Mouse (Mus musculus) MEL (cell line): Measurements from ENCODE around the gene Cntn4. TPM values are rescaled to one million over a fixed set of nuclear protein-coding genes. Genes with fewer than 3 reads are reported as not detected.

Experiments
- DNase-seq: peaks from one replicate; pipeline ENCODE4 v3.0.0; 2011; ENCODE audit warnings: low read depth, low spot score
- H3K27ac ChIP-seq: 2 replicates; pipeline ENCODE4 v1.5.1; 2012; ENCODE audit warnings: low read depth, mild to moderate bottlenecking, control low read depth, low read length, moderate library complexity; ENCODE audit not compliant: control insufficient read depth
- H3K27me3 ChIP-seq, 2 experiments: fragments of 150-350 bp in 1 of 2; sonication (generic) in 1 of 2; 2 replicates each; pipeline ENCODE4 v1.6.1; 2012; ENCODE audit warnings: low read length in 2 of 2, mild to moderate bottlenecking in 2 of 2, improper control_type of control experiment in 1 of 2, moderate library complexity in 1 of 2; ENCODE audit not compliant: insufficient read depth in 2 of 2, control insufficient read depth in 1 of 2
- H3K36me3 ChIP-seq, 2 experiments: 2 replicates each; pipeline ENCODE4 v1.6.1; 2012 to 2014; ENCODE audit warnings: low read length in 2 of 2, improper control_type of control experiment in 1 of 2, inconsistent platforms in 1 of 2, mild to moderate bottlenecking in 1 of 2; ENCODE audit not compliant: insufficient read depth in 2 of 2, control insufficient read depth in 1 of 2
- H3K4me1 ChIP-seq, 2 experiments: fragments of 150-350 bp in 1 of 2; sonication (generic) in 1 of 2; 2 replicates each; pipeline ENCODE4 v1.6.1; 2012; ENCODE audit warnings: low read length in 2 of 2, improper control_type of control experiment in 1 of 2, mild to moderate bottlenecking in 1 of 2; ENCODE audit not compliant: insufficient read depth in 2 of 2, control insufficient read depth in 1 of 2
- H3K4me3 ChIP-seq, 2 experiments: fragments of 150-350 bp in 1 of 2; sonication (generic) in 1 of 2; 2 replicates each; pipeline ENCODE4 v1.5.1; 2012; ENCODE audit warnings: low read depth in 2 of 2, low read length in 2 of 2, mild to moderate bottlenecking in 2 of 2, moderate library complexity in 2 of 2, control low read depth in 1 of 2, improper control_type of control experiment in 1 of 2; ENCODE audit not compliant: control insufficient read depth in 1 of 2, insufficient read depth in 1 of 2
- H3K79me2 ChIP-seq: 2 replicates; pipeline ENCODE4 v1.6.1; 2012; ENCODE audit warnings: mild to moderate bottlenecking, low read length, moderate library complexity; ENCODE audit not compliant: control insufficient read depth, poor library complexity, insufficient read depth
- H3K9ac ChIP-seq: 2 replicates; pipeline ENCODE4 v1.6.1; 2012; ENCODE audit warnings: low read depth, mild to moderate bottlenecking, control low read depth, low read length, moderate library complexity; ENCODE audit not compliant: control insufficient read depth, poor library complexity, severe bottlenecking
- H3K9me3 ChIP-seq: fragments of 150-350 bp; sonication (generic); replicated peaks from 2 replicates; pipeline ENCODE4 v1.6.1; 2012; ENCODE audit warnings: mild to moderate bottlenecking, low read length, improper control_type of control experiment, moderate library complexity; ENCODE audit not compliant: insufficient read depth
- BHLHE40 ChIP-seq: IDR thresholded peaks from 2 replicates; pipeline ENCODE4 v1.6.1; 2012; ENCODE audit warnings: low read depth, mild to moderate bottlenecking, inconsistent platforms, low read length, improper control_type of control experiment, borderline replicate concordance
- CHD1 ChIP-seq: IDR thresholded peaks from 2 replicates; pipeline ENCODE4 v1.6.1; 2012; ENCODE audit warnings: low read depth, mild to moderate bottlenecking, inconsistent platforms, low read length, improper control_type of control experiment
- CHD2 ChIP-seq: IDR thresholded peaks from 2 replicates; pipeline ENCODE4 v1.6.1; 2011; ENCODE audit warnings: low read length, improper control_type of control experiment
- CTCF ChIP-seq, 3 experiments: IDR thresholded peaks in 2 of 3; conservative IDR thresholded peaks in 1 of 3; 2 replicates each; pipeline ENCODE4 v1.5.1; 2011 to 2012; ENCODE audit warnings: low read length in 3 of 3, low read depth in 2 of 3, mild to moderate bottlenecking in 2 of 3, improper control_type of control experiment in 1 of 3, inconsistent platforms in 1 of 3, mixed read lengths in 1 of 3, moderate library complexity in 1 of 3; ENCODE audit not compliant: control insufficient read depth in 1 of 3, insufficient read depth in 1 of 3, poor library complexity in 1 of 3, severe bottlenecking in 1 of 3
- ELF1 ChIP-seq: IDR thresholded peaks from 2 replicates; pipeline ENCODE4 v1.6.1; 2014; ENCODE audit warnings: low read depth, mild to moderate bottlenecking, inconsistent platforms, low read length, improper control_type of control experiment, moderate library complexity
- EP300 ChIP-seq, 2 experiments: IDR thresholded peaks; 2 replicates each; pipeline ENCODE4 v1.6.1; 2011; ENCODE audit warnings: improper control_type of control experiment in 2 of 2, low read length in 2 of 2, low read depth in 1 of 2, mild to moderate bottlenecking in 1 of 2
- ETS1 ChIP-seq: IDR thresholded peaks from 2 replicates; pipeline ENCODE4 v1.6.1; 2012; ENCODE audit warnings: low read depth, mild to moderate bottlenecking, inconsistent platforms, low read length, improper control_type of control experiment, moderate library complexity
- HCFC1 ChIP-seq: IDR thresholded peaks from 2 replicates; pipeline ENCODE4 v1.6.1; 2012; ENCODE audit warnings: low read depth, mild to moderate bottlenecking, inconsistent platforms, low read length, improper control_type of control experiment, moderate library complexity
- KAT2A ChIP-seq: conservative IDR thresholded peaks from 2 replicates; pipeline ENCODE4 v1.6.1; 2012; ENCODE audit warnings: low read depth, low read length, improper control_type of control experiment, inconsistent platforms
- MAFK ChIP-seq: IDR thresholded peaks from 2 replicates; pipeline ENCODE4 v1.6.1; 2011; ENCODE audit warnings: low read depth, mild to moderate bottlenecking, low read length, improper control_type of control experiment, borderline replicate concordance
- MAX ChIP-seq: IDR thresholded peaks from 2 replicates; pipeline ENCODE4 v1.6.1; 2011; ENCODE audit warnings: low read length, improper control_type of control experiment
- MXI1 ChIP-seq: IDR thresholded peaks from 2 replicates; pipeline ENCODE4 v1.6.1; 2011; ENCODE audit warnings: mild to moderate bottlenecking, low read depth, low read length, improper control_type of control experiment
- MYC ChIP-seq: IDR thresholded peaks from 2 replicates; pipeline ENCODE4 v1.6.1; 2011; ENCODE audit warnings: low read depth, mild to moderate bottlenecking, low read length, improper control_type of control experiment, moderate library complexity
- POLR2A ChIP-seq, 2 experiments: IDR thresholded peaks; 2 replicates each; pipeline ENCODE4 v1.6.1; 2011 to 2012; ENCODE audit warnings: low read length in 2 of 2, mild to moderate bottlenecking in 2 of 2, control low read depth in 1 of 2, improper control_type of control experiment in 1 of 2, low read depth in 1 of 2, moderate library complexity in 1 of 2; ENCODE audit not compliant: control insufficient read depth in 1 of 2, insufficient read depth in 1 of 2, poor library complexity in 1 of 2
- POLR2AphosphoS2 ChIP-seq: IDR thresholded peaks from 2 replicates; pipeline ENCODE4 v1.6.1; 2011; ENCODE audit warnings: low read length, improper control_type of control experiment
- POLR2AphosphoS5 ChIP-seq: IDR thresholded peaks from 2 replicates; pipeline ENCODE4 v1.6.1; 2012; ENCODE audit warnings: low read depth, borderline replicate concordance, mild to moderate bottlenecking, inconsistent platforms, low read length, moderate library complexity, mixed read lengths
- RCOR1 ChIP-seq: IDR thresholded peaks from 2 replicates; pipeline ENCODE4 v1.6.1; 2012; ENCODE audit warnings: low read depth, mild to moderate bottlenecking, inconsistent platforms, low read length, improper control_type of control experiment
- SIN3A ChIP-seq: IDR thresholded peaks from 2 replicates; pipeline ENCODE4 v1.6.1; 2012; ENCODE audit warnings: low read length, improper control_type of control experiment, inconsistent platforms
- SMC3 ChIP-seq: IDR thresholded peaks from 2 replicates; pipeline ENCODE4 v1.6.1; 2011; ENCODE audit warnings: low read depth, low read length, improper control_type of control experiment
- USF1 ChIP-seq: IDR thresholded peaks from 2 replicates; pipeline ENCODE4 v1.6.1; 2014; ENCODE audit warnings: low read depth, mild to moderate bottlenecking, inconsistent platforms, low read length, improper control_type of control experiment, moderate library complexity
- ZC3H11A ChIP-seq: IDR thresholded peaks from 2 replicates; pipeline ENCODE4 v1.6.1; 2012; ENCODE audit warnings: low read depth, mild to moderate bottlenecking, inconsistent platforms, low read length, improper control_type of control experiment
- ZKSCAN1 ChIP-seq: IDR thresholded peaks from 2 replicates; pipeline ENCODE4 v1.6.1; 2012; ENCODE audit warnings: low read depth, mild to moderate bottlenecking, inconsistent platforms, low read length, improper control_type of control experiment, moderate library complexity
- ZNF384 ChIP-seq: IDR thresholded peaks from 2 replicates; pipeline ENCODE4 v1.6.1; 2012; ENCODE audit warnings: low read depth, mild to moderate bottlenecking, inconsistent platforms, low read length, improper control_type of control experiment
- polyA plus RNA-seq, 2 experiments: library from polyadenylated mRNA; stranded (reverse) in 1 of 2; unstranded in 1 of 2; fragments of >175 nt in 1 of 2; fragments of >200 nt in 1 of 2; gene quantifications; 2 replicates each; pipeline versions ENCODE4 v1.2.1 to v1.2.4; 2012; ENCODE audit warnings: low replicate concordance in 2 of 2, low read depth in 1 of 2; ENCODE audit not compliant: insufficient read length in 2 of 2, insufficient read depth in 1 of 2, missing spikeins in 1 of 2
- total RNA-seq: library from RNA; depleted of rRNA; stranded (reverse); fragments of 300-350 nt; gene quantifications from 2 replicates; pipeline ENCODE4 v1.2.3, GENCODE M21; 2012

Cntn4 gene
- total and polyA plus RNA-seq, 3 experiments = not detected

- no peak overlapping the region for H3K27ac ChIP-seq
- no peak overlapping the region for H3K9ac ChIP-seq
- no peaks in the 10 kb centered on the region for H3K79me2 ChIP-seq
- no peaks in the 10 kb centered on the region for H3K9me3 ChIP-seq
- no peaks in the 10 kb centered on the region for H3K27me3 ChIP-seq
- no peaks in the 10 kb centered on the region for H3K4me1 ChIP-seq
- no peak for DNase-seq
- no peak overlapping the region for H3K4me3 ChIP-seq
- no peaks in the 10 kb centered on the region for H3K36me3 ChIP-seq
- no peak for TF ChIP-seq MAX
These were observed 588.0 kb downstream of the Cntn4 start for GRCm38 (mm10) chr6:106265487-106265886.

- Histone ChIP-seq H3K27me3 (no peaks in the 10 kb centered on the region), H3K9me3 (no peaks in the 10 kb centered on the region), H3K36me3 (no peaks in the 10 kb centered on the region), H3K4me1 (no peaks in the 10 kb centered on the region), H3K79me2 (no peaks in the 10 kb centered on the region), H3K27ac (no peak overlapping the region), H3K4me3 (no peak overlapping the region), H3K9ac (no peak overlapping the region)
- TF ChIP-seq POLR2AphosphoS2 (no peak), SIN3A (no peak), BHLHE40 (no peak), POLR2A (IDR thresholded peaks at IDR 0.05; ENCODE audit: control insufficient read depth in 1 of 2, insufficient read depth in 1 of 2, low read depth in 1 of 2, low read length in 2 of 2, poor library complexity in 1 of 2) (no peak), SMC3 (no peak), KAT2A (no peak), EP300 (IDR thresholded peaks at IDR 0.05; ENCODE audit: low read depth in 1 of 2, low read length in 2 of 2) (no peak), RCOR1 (no peak), MYC (no peak), CHD1 (no peak), ELF1 (no peak), CHD2 (no peak)
- no peak for DNase-seq
These were observed 588.8 kb downstream of the Cntn4 start for GRCm38 (mm10) chr6:106266304-106266703.

- Histone ChIP-seq H3K4me3 (no peak overlapping the region), H3K36me3 (no peaks in the 10 kb centered on the region), H3K4me1 (no peaks in the 10 kb centered on the region)
- no peak for DNase-seq
- no peak for TF ChIP-seq CTCF (IDR thresholded peaks at IDR 0.05 in 2 of 3, conservative IDR thresholded peaks at IDR 0.05 in 1 of 3; ENCODE audit: control insufficient read depth in 1 of 3, insufficient read depth in 1 of 3, low read depth in 2 of 3, low read length in 3 of 3, poor library complexity in 1 of 3, severe bottlenecking in 1 of 3)
- TF ChIP-seq ZNF384 = no peak
- TF ChIP-seq POLR2AphosphoS5 = no peak
- TF ChIP-seq HCFC1 = no peak
- no peak for TF ChIP-seq SMC3
- no peak for TF ChIP-seq ZKSCAN1
- TF ChIP-seq USF1 = no peak
- no peak for TF ChIP-seq ETS1
- TF ChIP-seq MAX = no peak
- no peak for TF ChIP-seq POLR2AphosphoS2
- no peak for TF ChIP-seq CHD2
- no peak for TF ChIP-seq MAFK
- no peak for TF ChIP-seq ZC3H11A
- no peak for TF ChIP-seq ELF1
- no peak for TF ChIP-seq CHD1
- TF ChIP-seq MXI1 = no peak
- TF ChIP-seq, all 39 proteins: peak for 0
- Histone ChIP-seq H3K27ac (no peak overlapping the region), H3K9me3 (no peaks in the 10 kb centered on the region), H3K79me2 (no peaks in the 10 kb centered on the region), H3K27me3 (no peaks in the 10 kb centered on the region), H3K9ac (no peak overlapping the region)
These were observed 591.3 kb downstream of the Cntn4 start for GRCm38 (mm10) chr6:106268723-106269122.
